Mouse (Mus musculus) adrenal gland, adult 2 months (tissue): ENCODE measurements around the gene 7420426K07Rik. TPM values are rescaled to one million over a fixed set of nuclear protein-coding genes. Genes with fewer than 3 reads are reported as not detected.

ENCODE experiments used
- DNase-seq: peaks from one replicate; pipeline ENCODE4 v3.0.0; 2021
- long read RNA-seq: library from polyadenylated mRNA; stranded (forward); transcript quantifications from one replicate; pipeline ENCODE4 v2.0.0, GENCODE M21; 2021
- polyA plus RNA-seq: library from polyadenylated mRNA; depleted of rRNA; stranded (reverse); fragments of >200 nt; gene quantifications from 2 replicates; pipeline ENCODE4 v1.2.3, GENCODE M21; 2012; rRNA removed
- total RNA-seq, 2 experiments: library from RNA; stranded (reverse); gene quantifications; 2 replicates each; pipeline ENCODE4 v1.2.3; 2021

Gene 7420426K07Rik
- not detected for total RNA-seq
- not detected in 2 replicates for polyA plus RNA-seq
- long read RNA-seq = 0 reads

DNA sequence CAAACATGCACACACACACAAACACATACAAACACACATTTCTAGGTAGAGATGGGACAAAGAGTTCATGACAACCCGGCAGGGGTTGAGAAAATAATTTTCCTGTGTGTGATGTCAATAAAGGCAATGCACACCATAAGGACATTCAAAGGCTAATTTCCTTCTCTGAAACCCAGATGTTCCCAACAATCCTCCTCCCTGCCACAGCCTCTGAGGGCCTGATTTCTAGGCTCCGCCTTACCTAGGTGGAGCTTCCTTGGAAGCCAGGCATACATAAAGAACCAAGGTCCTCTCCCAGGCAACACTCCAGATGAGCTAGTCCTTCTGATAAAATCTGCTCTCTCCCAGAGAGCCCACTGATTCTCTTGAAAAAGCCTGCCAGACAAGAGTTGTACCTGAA, at the start of gene 7420426K07Rik:
TSS of gene 7420426K07Rik (plus strand) at position 301 of the 400 bp plus-strand sequence.
- no peak for DNase-seq

DNA sequence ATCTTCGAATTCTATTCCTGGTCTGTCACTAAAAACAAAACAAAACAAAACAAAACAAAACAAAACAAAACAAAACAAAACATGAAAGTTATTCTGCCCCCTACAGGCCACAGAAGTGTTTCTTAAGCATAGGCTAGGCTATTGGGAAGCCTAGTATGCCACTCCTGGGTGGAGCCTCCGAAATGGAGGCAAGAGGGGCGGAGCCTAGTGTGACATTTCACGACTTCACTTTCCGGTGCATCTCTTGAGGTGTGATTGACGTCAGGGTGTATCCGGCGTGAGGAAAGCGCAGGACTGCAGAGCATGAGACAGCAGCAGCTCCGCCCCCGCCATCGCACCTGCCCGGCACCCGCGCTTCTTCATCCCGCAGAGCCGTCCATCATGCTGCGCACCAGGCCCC, 46.7 kb upstream of the 7420426K07Rik start, which contains the start of gene Prr23a2:
TSS of gene Prr23a2 (plus strand) at position 285 of the 400 bp plus-strand sequence.
- DNase-seq = no peak

DNA sequence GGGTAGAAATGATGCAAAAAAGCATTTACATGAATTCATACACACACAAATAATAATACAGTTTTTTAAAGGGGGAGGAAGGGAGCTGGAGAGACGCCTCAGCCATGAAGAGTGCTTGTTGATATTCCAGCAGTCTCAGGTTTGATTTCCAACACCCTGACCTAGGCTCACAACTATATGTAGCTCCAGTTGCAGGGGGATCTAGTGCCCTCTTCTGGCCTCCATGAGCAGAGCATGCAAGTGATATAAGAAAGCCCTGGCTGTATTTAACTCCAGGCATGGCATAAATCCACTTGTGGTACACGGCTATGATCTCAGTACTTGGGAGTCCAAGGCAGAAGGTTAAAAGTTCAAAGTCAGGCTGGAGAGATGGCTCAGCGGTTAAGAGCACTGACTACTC, 39.5 kb upstream of the 7420426K07Rik start:
- peak; percentile 13 for DNase-seq

DNA sequence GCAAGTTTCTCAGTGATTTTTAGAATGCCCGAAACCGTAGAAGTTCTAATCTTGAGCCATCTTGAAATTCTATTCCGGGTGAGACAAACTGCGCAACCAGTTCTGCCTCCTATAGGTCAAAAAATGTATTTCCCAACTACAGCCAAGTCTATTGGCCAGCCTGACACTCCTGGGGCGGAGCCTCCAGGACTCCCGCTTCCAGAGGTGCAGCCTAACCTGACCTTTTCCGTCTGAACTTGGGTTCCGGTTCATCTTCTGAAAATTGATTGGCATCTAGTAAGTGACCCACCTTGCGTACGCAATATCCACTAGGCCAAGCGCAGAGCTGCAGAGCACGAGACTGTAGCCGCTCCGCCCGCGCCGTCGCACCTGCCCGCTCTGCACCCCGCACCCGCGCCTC, 38.3 kb upstream of the 7420426K07Rik start, which contains the start of gene Prr23a3:
TSS of gene Prr23a3 (plus strand) at position 197 of the 400 bp plus-strand sequence.
- no peak for DNase-seq

DNA sequence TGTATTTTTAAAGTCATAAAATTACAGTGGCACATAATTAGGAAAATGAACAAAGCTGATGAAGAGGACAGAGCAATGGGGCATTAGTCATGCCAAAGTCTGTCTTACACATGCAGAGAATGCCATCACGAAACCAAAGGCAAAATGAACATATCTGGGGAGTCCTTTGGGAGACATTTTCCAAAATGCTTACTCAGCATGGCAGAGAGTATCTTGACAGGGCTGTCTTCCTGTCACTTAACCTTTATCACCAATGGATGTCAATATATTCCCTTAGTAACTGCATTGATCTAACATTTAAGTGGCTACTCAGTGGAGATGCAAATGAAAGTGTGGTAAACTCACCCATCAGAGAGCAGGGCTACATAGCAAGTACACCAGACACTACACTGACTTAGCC, 1.4 kb upstream of the 7420426K07Rik start:
- DNase-seq = no peak

DNA sequence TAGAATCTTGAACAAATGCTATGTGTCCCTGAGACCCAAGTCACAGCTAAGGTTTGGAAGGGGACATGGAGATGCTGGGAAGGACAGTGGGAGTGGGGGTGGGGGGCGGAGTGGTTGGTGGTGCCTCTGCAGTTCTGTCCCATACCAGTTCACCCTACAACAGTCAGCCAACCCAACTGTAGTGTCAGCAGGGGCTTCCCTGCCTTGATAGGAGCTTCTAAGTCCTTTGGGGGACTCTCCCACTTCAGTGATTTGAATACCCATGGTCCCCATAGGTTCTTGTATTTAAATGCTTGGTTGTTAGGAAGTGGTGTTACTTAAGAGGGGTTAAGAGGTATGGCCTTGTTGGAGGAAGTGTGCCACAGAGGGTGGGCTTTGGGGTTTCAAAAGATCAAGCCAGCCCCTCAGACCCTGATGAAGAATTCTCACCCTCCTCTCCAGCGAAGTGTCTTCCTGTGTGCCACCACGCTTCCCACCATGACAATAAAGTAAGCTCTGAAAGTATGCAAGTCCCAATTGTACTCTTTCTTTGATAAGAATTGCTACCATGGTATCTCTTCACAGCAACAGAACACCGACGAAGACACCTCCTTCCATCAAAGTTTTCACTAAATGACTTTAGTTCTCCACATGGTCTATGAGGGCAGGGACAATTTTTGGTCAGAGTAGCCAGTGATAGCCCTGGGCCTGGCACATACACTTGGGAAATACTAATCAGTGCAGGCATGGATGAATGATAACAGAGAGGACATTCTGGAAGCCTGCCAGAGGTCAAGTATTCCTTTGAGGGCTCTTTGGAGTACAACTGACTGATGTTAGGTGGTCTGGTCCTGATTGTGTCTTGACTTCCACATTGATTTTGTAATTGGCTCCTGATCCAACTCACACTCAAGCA, 18.0 kb downstream of the 7420426K07Rik start:
- DNase-seq = no peak

DNA sequence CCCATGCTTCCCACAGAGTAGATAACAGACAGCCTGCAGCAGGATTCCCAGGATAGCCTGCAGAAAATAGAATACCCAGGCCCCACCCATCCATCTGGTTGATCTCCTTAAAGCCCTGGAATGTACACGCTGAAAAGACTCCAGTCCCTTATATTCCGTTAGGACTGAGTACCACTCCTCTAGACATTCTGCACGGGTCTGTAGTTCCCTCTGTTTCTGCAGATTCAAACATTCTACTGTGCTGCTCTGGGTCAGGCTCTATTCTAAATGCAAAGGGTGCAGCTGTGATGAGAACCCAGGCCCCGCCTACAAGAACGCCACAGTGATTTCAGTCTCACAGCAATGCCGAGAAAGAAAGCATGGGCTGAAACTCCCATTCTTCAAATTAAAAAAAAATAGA, 20.2 kb downstream of the 7420426K07Rik start:
- no peak for DNase-seq

DNA sequence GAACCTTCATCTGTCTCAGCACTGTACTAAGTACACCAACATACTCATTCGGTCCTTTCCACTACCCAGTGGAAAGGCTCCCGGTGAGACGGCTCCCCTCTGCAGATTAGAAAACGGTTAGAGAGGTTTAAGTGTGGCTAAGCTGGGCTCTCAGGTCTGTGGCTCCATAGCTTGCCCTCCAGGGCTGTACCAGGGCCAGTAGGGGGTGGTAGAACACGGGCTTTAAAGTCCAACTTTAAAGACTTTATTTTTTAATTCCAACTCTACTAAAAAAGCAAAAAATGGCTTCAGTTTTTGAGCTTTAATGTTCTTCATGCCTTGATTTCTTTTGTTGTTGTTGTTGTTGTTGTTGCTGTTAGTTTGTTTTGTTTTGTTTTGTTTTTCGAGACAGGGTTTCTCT, 21.3 kb downstream of the 7420426K07Rik start:
- DNase-seq = no peak

DNA sequence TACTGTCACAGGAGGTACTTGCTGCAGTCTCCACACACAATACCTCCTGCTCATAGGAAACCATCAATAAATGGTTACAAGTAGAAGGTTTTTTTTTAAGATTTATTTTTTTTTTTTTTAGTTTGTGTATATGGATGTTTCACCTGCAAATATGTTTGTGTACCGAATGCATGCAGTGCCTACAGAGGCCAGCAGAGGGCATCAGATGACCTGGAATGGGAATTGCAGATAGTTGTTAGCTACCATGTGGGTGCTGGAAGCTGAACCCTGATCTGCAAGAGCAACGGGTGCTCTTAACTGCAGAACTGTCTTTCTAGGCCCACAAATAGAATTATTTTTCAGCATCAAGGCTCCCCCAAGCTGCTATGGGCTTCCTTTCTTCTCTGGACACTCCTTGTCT, 26.6 kb downstream of the 7420426K07Rik start:
- no peak for DNase-seq

DNA sequence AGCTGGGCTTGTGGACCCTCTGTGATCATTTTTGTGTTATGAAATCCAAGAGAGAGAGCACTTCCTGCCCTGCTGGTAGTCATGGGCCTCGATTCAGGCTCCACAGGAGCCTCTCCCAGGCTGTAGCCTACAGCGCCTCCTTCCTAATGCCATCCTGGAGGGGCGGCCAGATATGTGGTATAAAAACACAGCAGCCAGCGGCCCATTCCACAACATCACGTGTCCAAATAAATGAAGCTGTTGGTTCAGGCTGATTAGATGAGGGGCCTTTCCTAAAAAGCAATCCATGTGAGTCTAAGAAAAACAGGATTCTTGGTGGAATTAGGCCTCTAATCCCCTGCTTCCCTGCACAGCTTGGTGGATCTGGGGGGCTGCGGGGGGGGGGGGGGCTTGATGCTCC, 30.0 kb downstream of the 7420426K07Rik start:
- DNase-seq = no peak

DNA sequence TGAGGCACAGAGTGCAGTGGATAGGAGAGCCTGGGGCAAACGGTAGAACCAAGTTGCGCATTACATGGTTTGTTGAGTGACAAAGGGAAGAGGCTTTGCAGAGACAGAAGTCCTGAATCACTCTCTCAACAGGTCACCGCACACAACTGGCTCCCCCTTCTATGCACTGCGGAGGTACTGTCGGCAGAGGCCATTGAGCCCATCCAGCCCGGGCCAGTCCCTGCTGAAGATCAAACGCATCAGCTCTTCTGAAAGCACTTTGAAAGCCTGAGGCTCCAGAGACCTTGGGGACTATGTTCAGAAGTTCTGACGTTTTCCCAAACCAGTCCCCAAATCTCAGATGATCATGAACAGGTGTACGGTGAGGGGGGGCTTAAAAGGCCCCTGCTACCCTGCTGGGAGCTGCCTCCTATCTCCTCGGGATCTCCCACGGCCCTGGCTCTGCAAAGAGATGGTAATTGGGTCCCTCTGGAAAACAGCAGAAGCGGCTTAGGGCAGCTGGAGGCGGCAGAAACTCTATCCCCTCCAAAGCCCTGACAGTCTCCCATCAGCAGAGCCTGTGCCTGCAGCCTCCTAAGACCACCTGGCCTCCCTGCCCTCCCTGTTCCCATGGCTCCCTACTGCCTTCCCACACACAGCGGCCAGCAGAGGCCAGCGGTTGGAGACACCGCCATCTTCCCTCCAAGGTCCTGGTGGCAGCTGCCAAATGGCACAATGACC, 32.4 kb downstream of the 7420426K07Rik start:
- DNase-seq = no peak

DNA sequence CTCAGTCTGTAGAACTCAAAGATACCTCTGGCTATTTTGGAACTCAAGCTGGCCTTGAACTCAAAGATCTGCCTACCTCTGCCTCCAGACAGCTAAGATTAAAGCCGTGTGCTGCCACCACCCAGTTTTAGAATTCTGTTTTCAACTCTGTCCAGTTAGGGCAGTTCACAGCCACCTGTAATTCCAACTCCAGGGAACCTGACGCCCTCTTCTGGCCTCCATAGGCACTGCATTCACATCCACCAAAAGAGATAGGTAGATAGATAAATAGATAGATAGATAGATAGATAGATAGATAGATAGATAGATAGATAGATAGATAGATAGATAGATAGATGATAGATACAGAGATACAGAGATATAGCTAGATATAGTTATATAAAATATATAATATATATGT, 36.4 kb downstream of the 7420426K07Rik start:
- DNase-seq = no peak

DNA sequence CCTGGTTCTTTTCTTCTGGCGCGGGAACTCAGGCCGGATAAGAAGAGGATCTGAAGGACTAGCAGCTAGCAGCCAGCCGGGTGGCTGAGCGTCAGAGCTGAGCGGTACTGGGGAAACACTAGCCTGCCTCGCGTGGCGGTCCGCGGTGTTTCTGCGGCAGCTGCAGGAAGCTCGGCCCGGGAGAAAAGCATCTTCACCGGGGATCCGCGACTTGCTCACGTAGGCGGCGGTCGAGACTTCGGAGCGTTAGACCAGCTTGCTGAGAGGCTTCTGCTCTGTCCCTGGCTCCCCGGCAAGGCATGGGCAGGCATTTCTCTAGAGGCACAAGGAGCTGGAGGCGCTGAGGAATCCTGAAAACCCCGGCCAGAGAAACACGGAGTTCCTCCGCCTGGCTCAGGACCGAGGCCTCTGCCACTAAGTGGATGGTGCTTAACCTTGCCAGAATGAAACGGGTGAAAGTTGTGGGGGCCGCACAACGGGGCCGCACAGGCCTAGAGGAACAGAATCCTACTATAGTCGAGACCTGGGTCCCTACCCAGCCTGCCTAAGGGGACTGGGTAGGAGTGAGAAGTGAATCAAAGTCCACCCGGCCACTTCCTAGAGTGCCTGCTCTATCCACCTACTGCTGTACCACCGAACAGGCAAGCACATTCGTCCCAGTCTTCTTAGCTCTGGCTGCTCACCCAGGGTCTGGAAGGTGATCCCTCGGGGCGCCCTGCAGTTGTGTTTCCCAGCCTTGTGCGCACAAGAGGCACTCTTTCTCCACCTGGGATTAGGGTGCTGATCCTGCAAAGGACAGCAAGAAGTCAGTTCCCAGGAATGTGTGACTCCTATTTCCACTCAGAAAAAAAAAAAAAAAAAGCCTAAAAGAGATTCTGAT, 49.5 kb downstream of the 7420426K07Rik start:
- DNase-seq = no peak

DNA sequence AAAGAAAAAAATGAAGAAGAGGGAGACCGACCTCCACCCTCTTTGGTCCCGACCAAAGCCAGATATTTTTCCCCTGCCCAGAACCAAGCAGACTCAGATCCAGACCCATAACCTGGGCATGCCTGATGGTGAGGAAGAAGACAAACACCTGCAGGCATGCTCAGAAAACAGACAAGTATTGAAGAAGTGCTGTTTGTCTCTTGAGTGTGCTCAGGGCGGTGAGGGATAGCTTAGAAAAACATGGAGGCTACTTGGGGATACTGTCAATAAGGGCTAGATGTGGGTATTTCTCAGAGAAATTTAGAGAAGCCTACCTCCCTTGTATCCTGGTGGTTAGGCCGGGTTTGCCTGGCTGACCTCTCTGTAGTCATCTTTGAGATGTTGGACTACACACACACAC, 50.4 kb downstream of the 7420426K07Rik start:
- no peak for DNase-seq

DNA sequence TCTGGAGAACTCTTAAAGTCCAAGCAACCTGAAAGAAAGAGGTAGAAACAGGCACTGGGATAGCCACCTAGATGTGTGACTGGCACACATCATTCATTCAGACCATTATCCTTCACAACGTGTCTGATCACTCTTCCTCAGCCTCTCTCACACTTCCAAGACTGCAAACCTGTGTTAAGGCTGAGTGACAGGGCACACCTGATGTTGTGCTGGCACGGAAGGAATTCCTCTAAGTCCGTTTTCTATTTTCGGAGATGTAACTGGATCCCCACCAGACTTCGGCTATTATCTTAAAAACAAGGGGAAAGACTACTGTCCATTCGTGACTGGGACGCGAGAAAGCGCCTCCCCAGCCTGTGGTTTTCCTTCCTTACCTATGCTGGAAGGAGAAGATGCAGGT, 50.9 kb downstream of the 7420426K07Rik start:
- no peak for DNase-seq

Other genes with a start within 250 kb of the 7420426K07Rik start
- not detected for gene Prr23a1, start 60.6 kb upstream of the 7420426K07Rik start, total RNA-seq
- not detected in 2 replicates for gene Prr23a1, start 60.6 kb upstream of the 7420426K07Rik start, polyA plus RNA-seq
- gene Prr23a2, start 46.6 kb upstream of the 7420426K07Rik start, total RNA-seq = not detected
- gene Prr23a2, start 46.6 kb upstream of the 7420426K07Rik start, polyA plus RNA-seq = not detected in 2 replicates
- gene Prr23a3, start 38.4 kb upstream of the 7420426K07Rik start, total RNA-seq = not detected
- 0.12 TPM in 1 of 2 replicates, not detected in the other for gene Prr23a3, start 38.4 kb upstream of the 7420426K07Rik start, polyA plus RNA-seq
- under 1 TPM in 1 of 2 experiments, not detected in 1; 0.20 TPM for gene Foxl2, start 52.2 kb downstream of the 7420426K07Rik start, total RNA-seq
- gene Foxl2, start 52.2 kb downstream of the 7420426K07Rik start, polyA plus RNA-seq = 0.04 and 0.35 TPM in 2 replicates
- 10 to 100 TPM; 20.6 to 22.0 TPM for gene Faim, start 83.3 kb downstream of the 7420426K07Rik start, total RNA-seq
- 0.83 and 1.1 TPM in 2 replicates for gene Faim, start 83.3 kb downstream of the 7420426K07Rik start, polyA plus RNA-seq
- not detected for gene Gm1123, start 132.6 kb downstream of the 7420426K07Rik start, total RNA-seq
- not detected in 2 replicates for gene Gm1123, start 132.6 kb downstream of the 7420426K07Rik start, polyA plus RNA-seq
- 10 to 100 TPM; 15.6 to 20.7 TPM for gene Pik3cb, start 237.5 kb downstream of the 7420426K07Rik start, total RNA-seq
- gene Pik3cb, start 237.5 kb downstream of the 7420426K07Rik start, polyA plus RNA-seq = 1.4 and 2.0 TPM in 2 replicates